Mouse (Mus musculus): ENCODE measurements around the gene Gzmm.

Gzmm gene

GRCm38 (mm10) chr10:79680606-79681495 lies 8.0 kb upstream of the Gzmm start:
- no peak for DNase-seq (ENCODE audit: low read depth, low spot score)

GRCm38 (mm10) chr10:79681591-79682245 lies 7.1 kb upstream of the Gzmm start, which contains the start of gene Cdc34:
Cdc34 (plus strand) TSS chr10:79682195.
- DNase-seq (ENCODE audit: low read depth, low spot score) = peak; percentile 99

- DNase-seq (ENCODE audit: low read depth, low spot score) = no peak
Observed at GRCm38 (mm10) chr10:79682551-79682915, 6.3 kb upstream of the Gzmm start.

GRCm38 (mm10) chr10:79682916-79683582 lies 5.8 kb upstream of the Gzmm start:
- no peak for DNase-seq (ENCODE audit: low read depth, low spot score)

- DNase-seq (ENCODE audit: low read depth, low spot score) = no peak
Observed at GRCm38 (mm10) chr10:79683726-79684640, 4.8 kb upstream of the Gzmm start.

- DNase-seq (ENCODE audit: low read depth, low spot score) = no peak
Observed at GRCm38 (mm10) chr10:79684770-79685600, 3.8 kb upstream of the Gzmm start.

- DNase-seq (ENCODE audit: low read depth, low spot score) = no peak
Observed at GRCm38 (mm10) chr10:79686219-79686618, 2.6 kb upstream of the Gzmm start.

- DNase-seq (ENCODE audit: low read depth, low spot score) = no peak
Observed at GRCm38 (mm10) chr10:79686691-79687090, 2.1 kb upstream of the Gzmm start.

- DNase-seq (ENCODE audit: low read depth, low spot score) = no peak
Observed at GRCm38 (mm10) chr10:79687513-79687912, 1.3 kb upstream of the Gzmm start.

- no peak for DNase-seq (ENCODE audit: low read depth, low spot score)
Observed at GRCm38 (mm10) chr10:79689178-79689577, 358 bp downstream of the Gzmm start.

GRCm38 (mm10) chr10:79691986-79692548 lies 3.2 kb downstream of the Gzmm start:
- DNase-seq (ENCODE audit: low read depth, low spot score) = no peak

GRCm38 (mm10) chr10:79693580-79694378 lies 5.0 kb downstream of the Gzmm start:
- no peak for DNase-seq (ENCODE audit: low read depth, low spot score)

- DNase-seq (ENCODE audit: low read depth, low spot score) = no peak
Observed at GRCm38 (mm10) chr10:79694379-79694655, 5.5 kb downstream of the Gzmm start.

- no peak for DNase-seq (ENCODE audit: low read depth, low spot score)
Observed at GRCm38 (mm10) chr10:79695231-79696128, 6.7 kb downstream of the Gzmm start.

- no peak for DNase-seq (ENCODE audit: low read depth, low spot score)
Observed at GRCm38 (mm10) chr10:79696129-79696651, 7.4 kb downstream of the Gzmm start.

- no peak for DNase-seq (ENCODE audit: low read depth, low spot score)
Observed at GRCm38 (mm10) chr10:79697916-79698315, 9.1 kb downstream of the Gzmm start.

GRCm38 (mm10) chr10:79698459-79698858 lies 9.6 kb downstream of the Gzmm start:
- DNase-seq (ENCODE audit: low read depth, low spot score) = no peak

- no peak for DNase-seq (ENCODE audit: low read depth, low spot score)
Observed at GRCm38 (mm10) chr10:79700676-79701075, 11.9 kb downstream of the Gzmm start.
